Mouse (Mus musculus): ENCODE results near the gene Ephx1. TPM values are rescaled to one million over a fixed set of nuclear protein-coding genes. Genes with fewer than 3 reads are reported as not detected.

Ephx1 gene
- polyA plus RNA-seq, 1 experiment, result 37.7 TPM

GRCm38 (mm10) chr1:181015558-181015957, 5.1 kb downstream of the Ephx1 start:
- Histone ChIP-seq H3K27ac (ENCODE audit: insufficient read depth, low read length) (peak overlapping the region; percentile 91), H3K4me3 (ENCODE audit: insufficient read depth, low read length) (no peak overlapping the region)
- no peak for TF ChIP-seq POLR2A (IDR thresholded peaks at IDR 0.05; ENCODE audit: extremely low read depth, insufficient read depth, low read length)
- TF ChIP-seq CTCF (IDR thresholded peaks at IDR 0.05; ENCODE audit: extremely low read depth, insufficient read depth, low read length), result no peak

DNA sequence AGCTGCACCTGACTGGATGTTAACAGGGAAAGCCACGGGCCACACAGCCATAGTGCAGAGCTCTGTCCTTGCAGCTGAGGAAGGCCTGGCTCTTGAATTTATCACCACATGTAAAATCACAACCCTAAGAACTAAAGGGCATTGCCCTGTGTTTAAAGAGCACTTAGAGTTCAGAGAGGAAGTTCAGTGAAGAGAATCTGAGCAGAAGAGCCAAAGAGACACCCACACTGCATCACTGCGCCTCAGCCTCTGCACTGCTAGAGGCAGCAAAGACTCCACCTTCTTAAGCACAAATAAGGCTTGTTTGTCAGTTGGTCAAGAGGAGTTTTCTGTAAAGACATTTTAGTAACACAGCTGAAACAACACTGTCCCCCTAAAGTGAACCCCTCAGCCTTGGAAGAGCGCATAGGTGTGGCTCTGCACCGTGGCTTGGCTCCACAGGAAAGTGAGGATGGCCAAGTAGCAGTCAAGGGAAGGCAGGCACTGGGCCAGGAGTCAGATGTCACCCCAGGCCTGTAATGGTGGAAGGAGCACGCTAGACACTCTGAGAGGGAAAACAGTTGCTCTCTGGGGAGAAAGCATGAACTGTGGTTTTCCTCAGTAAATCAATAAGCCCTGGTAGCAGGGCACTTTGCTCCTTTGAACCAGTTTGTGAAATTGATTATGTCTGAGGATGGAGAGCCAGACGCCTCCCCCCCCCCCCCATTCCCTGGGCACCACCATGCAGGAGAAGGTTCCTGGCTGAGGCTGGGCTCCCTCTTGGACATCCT, 5.8 kb downstream of the Ephx1 start:
- TF ChIP-seq POLR2A (IDR thresholded peaks at IDR 0.05; ENCODE audit: extremely low read depth, insufficient read depth, low read length) (no peak), CTCF (IDR thresholded peaks at IDR 0.05; ENCODE audit: extremely low read depth, insufficient read depth, low read length) (no peak)
- no peak overlapping the region for H3K27ac ChIP-seq (ENCODE audit: insufficient read depth, low read length)

More at GRCm38 (mm10) chr1:181015558-181015957, 5.1 kb downstream of the Ephx1 start:
- peaks cover 2% of the 10 kb centered on the region; the same call in 1 of the 2 replicates for H3K4me1 ChIP-seq (ENCODE audit: control insufficient read depth, insufficient read depth, low read length)

DNA sequence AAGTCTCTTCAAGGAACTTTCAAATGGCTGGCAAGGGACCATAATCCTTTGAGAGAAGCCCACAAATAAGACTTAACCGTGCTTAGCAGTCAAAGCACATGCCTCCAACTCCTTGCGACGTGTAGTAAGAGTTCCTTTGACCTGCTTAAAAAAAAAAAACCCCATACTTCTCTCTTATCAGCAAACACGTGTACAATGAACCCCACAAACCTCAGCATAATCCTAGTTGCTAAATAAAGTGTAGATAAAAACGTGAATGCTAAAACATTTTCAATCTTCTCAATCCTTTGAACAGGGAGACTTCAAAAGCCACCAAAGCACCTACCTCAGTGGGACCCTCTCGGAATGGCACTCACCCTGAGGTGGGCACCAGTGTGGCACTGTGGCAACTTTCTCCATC, 7.3 kb downstream of the Ephx1 start:
- Histone ChIP-seq H3K4me1 (ENCODE audit: control insufficient read depth, insufficient read depth, low read length) (peaks cover 2% of the 10 kb centered on the region; the same call in 1 of the 2 replicates), H3K27ac (ENCODE audit: insufficient read depth, low read length) (no peak overlapping the region), H3K4me3 (ENCODE audit: insufficient read depth, low read length) (no peak overlapping the region)
- TF ChIP-seq POLR2A (IDR thresholded peaks at IDR 0.05; ENCODE audit: extremely low read depth, insufficient read depth, low read length) (no peak), CTCF (IDR thresholded peaks at IDR 0.05; ENCODE audit: extremely low read depth, insufficient read depth, low read length) (no peak)

More for the DNA sequence above, 5.8 kb downstream of the Ephx1 start:
- Histone ChIP-seq H3K4me1 (ENCODE audit: control insufficient read depth, insufficient read depth, low read length) (peaks cover 2% of the 10 kb centered on the region; the same call in 1 of the 2 replicates), H3K4me3 (ENCODE audit: insufficient read depth, low read length) (no peak overlapping the region)

- H3K4me1 ChIP-seq (ENCODE audit: control insufficient read depth, insufficient read depth, low read length), result peaks cover 2% of the 10 kb centered on the region; the same call in 1 of the 2 replicates
- no peak overlapping the region for H3K27ac ChIP-seq (ENCODE audit: insufficient read depth, low read length)
- TF ChIP-seq POLR2A (IDR thresholded peaks at IDR 0.05; ENCODE audit: extremely low read depth, insufficient read depth, low read length) (no peak), CTCF (IDR thresholded peaks at IDR 0.05; ENCODE audit: extremely low read depth, insufficient read depth, low read length) (no peak)
- no peak overlapping the region for H3K4me3 ChIP-seq (ENCODE audit: insufficient read depth, low read length)
Observed at GRCm38 (mm10) chr1:181012416-181012815, 8.3 kb downstream of the Ephx1 start.

GRCm38 (mm10) chr1:181011601-181012000, 9.1 kb downstream of the Ephx1 start:
- TF ChIP-seq CTCF (IDR thresholded peaks at IDR 0.05; ENCODE audit: extremely low read depth, insufficient read depth, low read length) (no peak), POLR2A (IDR thresholded peaks at IDR 0.05; ENCODE audit: extremely low read depth, insufficient read depth, low read length) (no peak)
- Histone ChIP-seq H3K27ac (ENCODE audit: insufficient read depth, low read length) (no peak overlapping the region), H3K4me1 (ENCODE audit: control insufficient read depth, insufficient read depth, low read length) (peaks cover 2% of the 10 kb centered on the region; the same call in 1 of the 2 replicates), H3K4me3 (ENCODE audit: insufficient read depth, low read length) (no peak overlapping the region)

DNA sequence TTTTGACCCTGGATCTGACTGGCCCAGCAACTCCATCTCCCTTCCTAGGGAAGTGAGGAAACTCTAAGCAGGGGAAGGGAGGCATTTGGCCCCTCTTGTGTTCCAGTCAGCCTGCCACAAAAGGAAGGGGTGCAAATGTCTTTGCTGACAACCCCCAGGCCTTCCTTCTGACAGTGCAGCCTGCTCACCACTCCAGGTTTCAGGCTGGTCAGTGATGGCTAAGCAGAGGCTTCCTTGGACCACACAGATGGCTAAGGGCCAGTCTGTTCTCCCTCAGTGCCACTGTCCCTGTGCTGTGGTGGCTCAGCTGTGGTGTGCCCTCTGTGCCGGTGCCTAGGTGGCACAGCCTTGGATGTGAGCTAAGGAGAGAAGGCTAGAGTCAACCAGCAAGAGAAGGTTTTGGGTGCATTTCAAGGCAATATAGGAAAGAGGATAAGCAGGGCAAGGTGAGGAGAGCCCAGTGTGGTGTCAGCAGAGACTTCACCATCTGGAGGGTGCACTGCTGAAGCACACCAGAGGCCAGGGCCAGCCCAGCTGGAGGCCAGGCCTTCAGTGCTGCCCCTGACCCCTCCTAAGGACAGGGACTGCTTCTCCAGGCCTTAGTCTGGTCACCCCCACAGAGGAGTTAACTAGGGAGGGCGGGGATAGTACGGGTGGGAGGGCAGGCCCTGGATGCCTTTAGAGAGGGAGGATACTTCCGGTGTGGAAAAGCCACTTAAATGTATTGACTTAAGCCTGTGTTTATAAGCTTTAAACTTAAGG, 10.4 kb downstream of the Ephx1 start:
- H3K27ac ChIP-seq (ENCODE audit: insufficient read depth, low read length), result no peak overlapping the region

DNA sequence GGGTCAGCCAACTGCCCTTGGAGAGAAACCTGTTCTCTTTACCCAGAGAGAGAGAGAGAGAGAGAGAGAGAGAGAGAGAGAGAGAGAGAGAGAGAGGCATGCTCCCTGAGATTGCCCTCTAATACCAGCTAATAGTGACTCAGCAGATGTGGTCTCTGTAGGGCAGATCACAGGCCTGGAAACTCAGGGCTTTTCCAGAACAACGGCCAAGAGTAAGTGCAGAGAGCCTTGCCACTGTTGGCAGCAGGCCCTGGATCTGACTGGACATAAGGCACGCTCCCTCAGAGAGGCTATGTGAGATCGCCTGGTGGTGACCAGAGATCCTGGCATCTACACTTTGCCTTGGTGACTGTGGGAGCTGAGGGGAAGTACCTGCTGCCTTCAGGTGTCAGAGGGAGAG, 10.9 kb downstream of the Ephx1 start:
- no peaks in the 10 kb centered on the region for H3K4me1 ChIP-seq (ENCODE audit: control insufficient read depth, insufficient read depth, low read length)
- H3K27ac ChIP-seq (ENCODE audit: insufficient read depth, low read length), result no peak overlapping the region
- TF ChIP-seq POLR2A (IDR thresholded peaks at IDR 0.05; ENCODE audit: extremely low read depth, insufficient read depth, low read length) (no peak), CTCF (IDR thresholded peaks at IDR 0.05; ENCODE audit: extremely low read depth, insufficient read depth, low read length) (no peak)
- H3K4me3 ChIP-seq (ENCODE audit: insufficient read depth, low read length), result no peak overlapping the region

More for the DNA sequence above, 10.4 kb downstream of the Ephx1 start:
- H3K4me1 ChIP-seq (ENCODE audit: control insufficient read depth, insufficient read depth, low read length), result peaks cover 2% of the 10 kb centered on the region; the same call in 1 of the 2 replicates
- no peak for TF ChIP-seq CTCF (IDR thresholded peaks at IDR 0.05; ENCODE audit: extremely low read depth, insufficient read depth, low read length)
- no peak for TF ChIP-seq POLR2A (IDR thresholded peaks at IDR 0.05; ENCODE audit: extremely low read depth, insufficient read depth, low read length)
- H3K4me3 ChIP-seq (ENCODE audit: insufficient read depth, low read length), result no peak overlapping the region

DNA sequence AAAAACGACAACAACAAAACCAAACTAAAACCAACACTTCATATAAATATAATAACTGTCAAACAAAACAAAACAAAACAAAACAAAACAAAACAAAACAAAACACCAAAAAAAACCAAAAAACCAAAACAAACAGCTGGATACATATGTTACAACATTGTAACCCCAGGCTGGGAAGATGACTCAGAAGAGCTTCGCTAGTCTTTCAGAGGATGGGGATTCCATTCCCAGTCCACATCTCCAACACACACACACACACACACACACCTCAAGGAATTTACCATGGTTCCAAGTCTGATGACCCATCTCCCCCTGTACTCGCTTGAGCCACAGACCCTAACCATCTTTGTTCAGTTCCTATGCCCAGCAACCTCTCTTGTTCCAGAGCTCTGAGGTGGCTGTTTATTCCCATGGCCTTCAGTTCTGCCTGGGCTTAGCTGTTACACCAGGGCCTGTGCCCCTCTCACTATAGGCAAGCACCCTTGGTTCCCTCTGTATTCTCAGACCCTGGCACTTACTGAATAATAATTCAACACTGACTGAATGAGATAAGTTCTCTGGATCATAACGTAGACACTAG, 11.6 kb downstream of the Ephx1 start:
- H3K4me3 ChIP-seq (ENCODE audit: insufficient read depth, low read length), result no peak overlapping the region
- no peak for TF ChIP-seq CTCF (IDR thresholded peaks at IDR 0.05; ENCODE audit: extremely low read depth, insufficient read depth, low read length)
- no peak for TF ChIP-seq POLR2A (IDR thresholded peaks at IDR 0.05; ENCODE audit: extremely low read depth, insufficient read depth, low read length)
- H3K4me1 ChIP-seq (ENCODE audit: control insufficient read depth, insufficient read depth, low read length), result no peaks in the 10 kb centered on the region
- H3K27ac ChIP-seq (ENCODE audit: insufficient read depth, low read length), result no peak overlapping the region

- TF ChIP-seq POLR2A (IDR thresholded peaks at IDR 0.05; ENCODE audit: extremely low read depth, insufficient read depth, low read length) (no peak), CTCF (IDR thresholded peaks at IDR 0.05; ENCODE audit: extremely low read depth, insufficient read depth, low read length) (no peak)
- Histone ChIP-seq H3K4me3 (ENCODE audit: insufficient read depth, low read length) (no peak overlapping the region), H3K27ac (ENCODE audit: insufficient read depth, low read length) (no peak overlapping the region), H3K4me1 (ENCODE audit: control insufficient read depth, insufficient read depth, low read length) (no peaks in the 10 kb centered on the region)
Observed at GRCm38 (mm10) chr1:181008266-181008665, 12.4 kb downstream of the Ephx1 start.
